Comparison of ENCODE assay signal across 16 mouse cellular contexts in genomic region chr11:4195597-4196031, GRCm38 (mm10). TPM values are rescaled to one million over a fixed set of nuclear protein-coding genes. Genes with fewer than 3 reads are reported as not detected.
DNase-seq lines count a peak whose midpoint lies in the region; TF ChIP-seq lines count a peak whose summit lies in the region.
"Had no signal": no experiment of that assay in that cellular context is flagged by ENCODE, and none has a peak within 500 bp of the region (broad histone marks: within the 10 kb centered on the region; RNA-seq: fewer than 3 reads in every experiment).

No protein-coding gene starts in this region.

- H3K4me3 ChIP-seq in kidney, adult 2 months (ENCODE audit: insufficient read depth, low read depth, low read length) = no peak overlapping the region
- no peak overlapping the region for H3K4me3 ChIP-seq in MEL (ENCODE audit: control insufficient read depth in 1 of 2, insufficient read depth in 1 of 2, low read depth in 2 of 2, low read length in 2 of 2)
- H3K4me3 ChIP-seq: heart, embryonic 13.5 days; megakaryocyte, embryonic 14.5 days; neural tube, embryonic 13.5 days had no signal

- no peaks in the 10 kb centered on the region for H3K9me3 ChIP-seq in MEL (replicated peaks; ENCODE audit: insufficient read depth, low read length)
- H3K9me3 ChIP-seq: heart, embryonic 13.5 days; megakaryocyte, embryonic 14.5 days; neural tube, embryonic 13.5 days had no signal

- 59% methylated on average over 3 of the region's 3 CpGs for WGBS in kidney, adult 2 months

- no peak for TF ChIP-seq POLR2A in kidney, adult 2 months (IDR thresholded peaks at IDR 0.05; ENCODE audit: low read depth, low read length)
- no peak for TF ChIP-seq POLR2A in MEL (IDR thresholded peaks at IDR 0.05; ENCODE audit: control insufficient read depth in 1 of 2, insufficient read depth in 1 of 2, low read depth in 1 of 2, low read length in 2 of 2, poor library complexity in 1 of 2)

- peaks cover 72% of the 10 kb centered on the region for H3K4me1 ChIP-seq in kidney, adult 2 months (ENCODE audit: control insufficient read depth, insufficient read depth, low read length)
- no peaks in the 10 kb centered on the region for H3K4me1 ChIP-seq in MEL (ENCODE audit: control insufficient read depth in 1 of 2, insufficient read depth in 2 of 2, low read length in 2 of 2)

- intact Hi-C loops in left cerebral cortex, postnatal 10 days (cut with DNase I) = no loop called here

- no peaks in the 10 kb centered on the region for H3K36me3 ChIP-seq in kidney, adult 2 months (ENCODE audit: control insufficient read depth, insufficient read depth, low read length)
- no peaks in the 10 kb centered on the region; a peak in 1 of 4 replicates for H3K36me3 ChIP-seq in MEL (ENCODE audit: control insufficient read depth in 1 of 2, insufficient read depth in 2 of 2, low read length in 2 of 2)
- H3K36me3 ChIP-seq: neural tube, embryonic 13.5 days had no signal

- no peaks in the 10 kb centered on the region for H3K27me3 ChIP-seq in kidney, adult 2 months (replicated peaks; ENCODE audit: control insufficient read depth, insufficient read depth, low read length)
- no peaks in the 10 kb centered on the region for H3K27me3 ChIP-seq in MEL (ENCODE audit: control insufficient read depth in 1 of 2, insufficient read depth in 2 of 2, low read length in 2 of 2)
- H3K27me3 ChIP-seq: heart, embryonic 13.5 days; neural tube, embryonic 13.5 days had no signal

- DNase-seq in kidney, adult 2 months = no peak
- no peak for DNase-seq in kidney, postnatal 25 days
- DNase-seq in 3T3-L1 (ENCODE audit: low read depth, low spot score) (peak; percentile 69), MEL (ENCODE audit: low read depth, low spot score) (peak; percentile 59)
- peak; percentile 64 for DNase-seq in induced T-regulatory cell, adult 2 months (ENCODE audit: low read depth)
- DNase-seq in left cerebral cortex, postnatal 10 days (ENCODE audit: extremely low spot score in 1 of 2, low spot score in 2 of 2) = no peak
- no peak for DNase-seq in right cerebral cortex, postnatal 36 days (ENCODE audit: low spot score in 2 of 2)
- no peak for DNase-seq in gastrocnemius, adult 18-20 months (ENCODE audit: low spot score)
- DNase-seq: cerebellum, adult 11-12 months; embryo, embryonic 11 days; thymus, postnatal 14 days had no signal

- TF ChIP-seq EP300 in MEL (IDR thresholded peaks at IDR 0.05; ENCODE audit: low read depth in 1 of 2, low read length in 2 of 2) = no peak

- TF ChIP-seq RAD21 in MEL (IDR thresholded peaks at IDR 0.05; ENCODE audit: low read depth, low read length) = no peak

- peak overlapping the region; percentile 97 for H3K27ac ChIP-seq in kidney, adult 2 months (ENCODE audit: insufficient read depth, low read depth, low read length)
- no peak overlapping the region for H3K27ac ChIP-seq in MEL (ENCODE audit: control insufficient read depth, low read depth, low read length)
- H3K27ac ChIP-seq: heart, embryonic 13.5 days; neural tube, embryonic 13.5 days had no signal

- no peak overlapping the region for H3K9ac ChIP-seq in MEL (ENCODE audit: control insufficient read depth, low read depth, low read length, poor library complexity, severe bottlenecking)
- H3K9ac ChIP-seq: heart, embryonic 13.5 days; neural tube, embryonic 13.5 days had no signal

- TF ChIP-seq CTCF in kidney, adult 2 months (conservative IDR thresholded peaks at IDR 0.05; ENCODE audit: insufficient read depth, insufficient read length, low read depth, low read length) = no peak
- no peak for TF ChIP-seq CTCF in MEL (IDR thresholded peaks at IDR 0.05 in 2 of 3, conservative IDR thresholded peaks at IDR 0.05 in 1 of 3; ENCODE audit: control insufficient read depth in 1 of 3, insufficient read depth in 1 of 3, low read depth in 2 of 3, low read length in 3 of 3, poor library complexity in 1 of 3, severe bottlenecking in 1 of 3)

- no peaks in the 10 kb centered on the region for H3K79me2 ChIP-seq in MEL (ENCODE audit: control insufficient read depth, insufficient read depth, low read length, poor library complexity)

TF ChIP-seq in MEL, 35 proteins besides CTCF, POLR2A, EP300 and RAD21:
- TF ChIP-seq TBP (IDR thresholded peaks at IDR 0.05; ENCODE audit: low read depth, low read length) (no peak), MYB (IDR thresholded peaks at IDR 0.05; ENCODE audit: low read depth, low read length) (no peak), GATA1 (IDR thresholded peaks at IDR 0.05; ENCODE audit: low read depth, low read length) (no peak), TCF12 (IDR thresholded peaks at IDR 0.05; ENCODE audit: low read depth, low read length) (no peak), MXI1 (IDR thresholded peaks at IDR 0.05; ENCODE audit: low read depth, low read length) (no peak), MAFK (IDR thresholded peaks at IDR 0.05; ENCODE audit: borderline replicate concordance, low read depth, low read length) (no peak), MAZ (IDR thresholded peaks at IDR 0.05; ENCODE audit: low read depth, low read length) (no peak), CHD1 (IDR thresholded peaks at IDR 0.05; ENCODE audit: low read depth, low read length) (no peak), ELF1 (IDR thresholded peaks at IDR 0.05; ENCODE audit: low read depth, low read length) (no peak), MYC (IDR thresholded peaks at IDR 0.05; ENCODE audit: low read depth, low read length) (no peak), BHLHE40 (IDR thresholded peaks at IDR 0.05; ENCODE audit: borderline replicate concordance, low read depth, low read length) (no peak), NELFE (IDR thresholded peaks at IDR 0.05; ENCODE audit: low read depth, low read length) (no peak), KAT2A (conservative IDR thresholded peaks at IDR 0.05; ENCODE audit: low read depth, low read length) (no peak), MEF2A (IDR thresholded peaks at IDR 0.05; ENCODE audit: extremely low read depth, insufficient replicate concordance, low read depth, low read length, poor library complexity, severe bottlenecking) (no peak), GABPA (IDR thresholded peaks at IDR 0.05; ENCODE audit: low read depth, low read length) (no peak), SMC3 (IDR thresholded peaks at IDR 0.05; ENCODE audit: low read depth, low read length) (no peak), E2F4 (IDR thresholded peaks at IDR 0.05; ENCODE audit: borderline replicate concordance, low read depth, low read length) (no peak), POLR2AphosphoS5 (IDR thresholded peaks at IDR 0.05; ENCODE audit: borderline replicate concordance, low read depth, low read length) (no peak), ZKSCAN1 (IDR thresholded peaks at IDR 0.05; ENCODE audit: low read depth, low read length) (no peak), CHD2 (IDR thresholded peaks at IDR 0.05; ENCODE audit: low read length) (no peak)

RNA-seq across cellular contexts. Expression of gene Tbc1d10a, which starts 9.0 kb away (rescaled TPM):
- polyA plus RNA-seq in kidney, adult 2 months (2012; rRNA removed) = 91.4 and 115 TPM in 2 replicates
- total RNA-seq in MEL (2012; rRNA removed) = 26.3 and 27.4 TPM in 2 replicates
- 10 to 100 TPM in 1 of 2 experiments, not detected in 1; 23.0 TPM for polyA plus RNA-seq in MEL (2012; ENCODE audit: insufficient read depth in 1 of 2, insufficient read length in 2 of 2, low read depth in 1 of 2, low replicate concordance in 2 of 2, missing spikeins in 1 of 2)
- 10 to 100 TPM; 27.4 to 27.8 TPM for total RNA-seq in left cerebral cortex, postnatal 10 days (2021)
- 1 to 10 TPM; 3.5 to 3.8 TPM for total RNA-seq in gastrocnemius, adult 18-20 months (2021)

RNA-seq across cellular contexts. Expression of gene Castor1, which starts 22.4 kb away (rescaled TPM):
- polyA plus RNA-seq in kidney, adult 2 months (2012; rRNA removed) = 15.8 and 16.3 TPM in 2 replicates
- total RNA-seq in MEL (2012; rRNA removed) = 6.6 and 7.1 TPM in 2 replicates
- polyA plus RNA-seq in MEL (2012; ENCODE audit: insufficient read depth in 1 of 2, insufficient read length in 2 of 2, low read depth in 1 of 2, low replicate concordance in 2 of 2, missing spikeins in 1 of 2) = 10 to 100 TPM in 1 of 2 experiments, not detected in 1; 11.8 TPM
- total RNA-seq in left cerebral cortex, postnatal 10 days (2021) = 1 to 10 TPM; 2.1 to 5.2 TPM
- total RNA-seq in gastrocnemius, adult 18-20 months (2021) = 1 to 10 TPM; 1.8 to 2.9 TPM

RNA-seq across cellular contexts. Expression of gene Sf3a1, which starts 35.5 kb away (rescaled TPM):
- 21.0 and 21.1 TPM in 2 replicates for polyA plus RNA-seq in kidney, adult 2 months (2012; rRNA removed)
- total RNA-seq in MEL (2012; rRNA removed) = 64.9 and 77.0 TPM in 2 replicates
- polyA plus RNA-seq in MEL (2012; ENCODE audit: insufficient read depth in 1 of 2, insufficient read length in 2 of 2, low read depth in 1 of 2, low replicate concordance in 2 of 2, missing spikeins in 1 of 2) = 100 to 1,000 TPM in 1 of 2 experiments, 10 to 100 TPM in 1; 32.1 to 101 TPM
- 10 to 100 TPM; 73.9 to 75.1 TPM for total RNA-seq in left cerebral cortex, postnatal 10 days (2021)
- 10 to 100 TPM; 15.0 to 18.6 TPM for total RNA-seq in gastrocnemius, adult 18-20 months (2021)

RNA-seq across cellular contexts. Expression of gene Ccdc157, which starts 35.5 kb away (rescaled TPM):
- 9.6 and 12.1 TPM in 2 replicates for polyA plus RNA-seq in kidney, adult 2 months (2012; rRNA removed)
- total RNA-seq in MEL (2012; rRNA removed) = 1.8 and 2.0 TPM in 2 replicates
- polyA plus RNA-seq in MEL (2012; ENCODE audit: insufficient read depth in 1 of 2, insufficient read length in 2 of 2, low read depth in 1 of 2, low replicate concordance in 2 of 2, missing spikeins in 1 of 2) = 1 to 10 TPM in 1 of 2 experiments, not detected in 1; 2.9 TPM
- total RNA-seq in left cerebral cortex, postnatal 10 days (2021) = 10 to 100 TPM; 13.8 to 15.5 TPM
- total RNA-seq in gastrocnemius, adult 18-20 months (2021) = 1 to 10 TPM; 1.8 to 1.9 TPM

RNA-seq across cellular contexts. Expression of gene Osm, which starts 40.6 kb away (rescaled TPM):
- polyA plus RNA-seq in kidney, adult 2 months (2012; rRNA removed) = 0.07 and 0.20 TPM in 2 replicates
- total RNA-seq in MEL (2012; rRNA removed) = 11.2 and 15.4 TPM in 2 replicates
- 10 to 100 TPM in 1 of 2 experiments, not detected in 1; 10.6 TPM for polyA plus RNA-seq in MEL (2012; ENCODE audit: insufficient read depth in 1 of 2, insufficient read length in 2 of 2, low read depth in 1 of 2, low replicate concordance in 2 of 2, missing spikeins in 1 of 2)
- not detected for total RNA-seq in left cerebral cortex, postnatal 10 days (2021)
- total RNA-seq in gastrocnemius, adult 18-20 months (2021) = not detected
- total RNA-seq: liver, adult 2 months had no signal
- polyA plus RNA-seq: heart, embryonic 13.5 days; intestine, embryonic 14.5 days; liver, adult 2 months; neural tube, embryonic 13.5 days had no signal

Comparison
In these comparisons a context has a peak if more than half of its experiments do, and no peak if none do; other contexts are left out.
1. DNase-seq: peak in 3T3-L1 (single experiment), MEL (single experiment) and induced T-regulatory cell, adult 2 months (single experiment); none in kidney, adult 2 months (single experiment), kidney, postnatal 25 days (0 of 2), left cerebral cortex, postnatal 10 days (0 of 2), right cerebral cortex, postnatal 36 days (0 of 2) and gastrocnemius, adult 18-20 months (single experiment).